21 mouse cellular contexts compared by ENCODE assay signal in the genomic region with DNA sequence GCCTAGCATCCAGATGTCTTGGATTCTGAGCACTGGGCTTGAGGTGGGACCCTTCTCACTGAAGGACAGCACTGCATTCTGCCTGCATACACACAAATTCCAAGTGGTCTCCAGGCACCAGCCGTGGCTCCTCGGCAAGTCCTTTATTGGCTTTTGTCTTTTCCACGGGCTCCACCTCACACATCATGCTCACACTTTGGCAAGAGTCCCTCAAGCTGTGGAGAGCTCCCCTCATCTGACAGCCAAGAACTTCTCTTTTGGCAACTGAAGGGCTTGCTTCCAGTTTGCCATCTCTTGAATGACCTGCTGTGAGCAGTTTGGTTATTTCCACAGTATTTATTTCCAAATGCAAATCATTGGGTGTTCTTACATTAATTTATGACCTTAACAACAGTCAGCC. TPM values are rescaled to one million over a fixed set of nuclear protein-coding genes. Genes with fewer than 3 reads are reported as not detected.
A peak's percentile ranks its signal among the peaks of the same experiment; 100 is the strongest.
DNase-seq lines count a peak whose midpoint lies in the region; ATAC-seq lines count a peak whose summit lies in the region.
"Had no signal": no experiment of that assay in that cellular context is flagged by ENCODE, and none has a peak within 500 bp of the region (broad histone marks: within the 10 kb centered on the region; RNA-seq: fewer than 3 reads in every experiment).

No protein-coding gene starts in this region.

- H3K27me3 ChIP-seq in heart, embryonic 10.5 days (ENCODE audit: insufficient read depth, poor library complexity, severe bottlenecking), result peaks cover 8% of the 10 kb centered on the region; the same call in 1 of the 2 replicates
- H3K27me3 ChIP-seq: embryonic facial prominence, embryonic 12.5 days had no signal

- no peak for ATAC-seq in granulocyte monocyte progenitor cell, adult 5-6 weeks (replicated peaks; ENCODE audit: poor library complexity, severe bottlenecking)
- ATAC-seq: midbrain, embryonic 16.5 days had no signal

- WGBS in heart, embryonic 10.5 days, result 75% methylated on average over 3 of the region's 3 CpGs

- H3K27ac ChIP-seq in heart, embryonic 10.5 days, result no peak overlapping the region
- H3K27ac ChIP-seq: embryonic facial prominence, embryonic 12.5 days; kidney, postnatal 0 days; stomach, postnatal 0 days had no signal

- H3K36me3 ChIP-seq in heart, embryonic 10.5 days, result no peaks in the 10 kb centered on the region
- H3K36me3 ChIP-seq: embryonic facial prominence, embryonic 12.5 days; heart, embryonic 12.5 days had no signal

- no peaks in the 10 kb centered on the region for H3K9me3 ChIP-seq in heart, embryonic 10.5 days
- H3K9me3 ChIP-seq: embryonic facial prominence, embryonic 12.5 days; heart, embryonic 12.5 days had no signal

- DNase-seq in heart, postnatal 4 days, result peak; percentile 4
- DNase-seq in heart, embryonic 10.5 days (ENCODE audit: low spot score), result no peak
- peak; percentile 50 for DNase-seq in lung, postnatal 10 days
- no peak for DNase-seq in lung, postnatal 25 days (ENCODE audit: low spot score)
- DNase-seq in cerebellum, adult 8-10 months, result peak; percentile 43
- DNase-seq in adrenal gland, postnatal 36 days, result no peak
- DNase-seq: adrenal gland, adult 8-10 months; heart, postnatal 14 days; kidney, adult 18-20 months; layer of hippocampus, postnatal 36 days; liver; lung, postnatal 14 days; retina, postnatal 1 day; right cerebral cortex, postnatal 4 days; thymus, postnatal 14 days had no signal

- H3K4me1 ChIP-seq in heart, embryonic 10.5 days, result peaks cover 12% of the 10 kb centered on the region
- H3K4me1 ChIP-seq: embryonic facial prominence, embryonic 12.5 days had no signal

- no peak overlapping the region for H3K4me3 ChIP-seq in heart, embryonic 10.5 days
- H3K4me3 ChIP-seq: embryonic facial prominence, embryonic 12.5 days; heart, embryonic 12.5 days had no signal

RNA-seq across cellular contexts. Expression of a gene that starts 30.6 kb away (rescaled TPM):
- total RNA-seq in heart, postnatal 4 days (2021), result 1 to 10 TPM; 8.7 to 8.8 TPM
- polyA plus RNA-seq in heart, embryonic 10.5 days (2016; fragmentation: Nextera tagmentation; extraction: Ambion mirVana), result 1.8 and 2.3 TPM in 2 replicates
- 1.0 and 2.5 TPM in 2 replicates for total RNA-seq in granulocyte monocyte progenitor cell, adult 5-6 weeks (2014; fragmentation: Nextera tagmentation)
- 1.8 and 2.7 TPM in 2 replicates for total RNA-seq in granulocyte monocyte progenitor cell, adult 5-6 weeks (2017)
- 10 to 100 TPM in 1 of 2 experiments, 1 to 10 TPM in 1; 7.8 to 14.5 TPM for total RNA-seq in adrenal gland, postnatal 36 days (2021)

Comparison
In these comparisons a context has a peak if more than half of its experiments do, and no peak if none do; other contexts are left out.
1. DNase-seq: peak in heart, postnatal 4 days (single experiment), lung, postnatal 10 days (single experiment) and cerebellum, adult 8-10 months (single experiment); none in heart, embryonic 10.5 days (single experiment), lung, postnatal 25 days (single experiment) and adrenal gland, postnatal 36 days (0 of 2).